Mouse (Mus musculus) kidney, adult 2 months (tissue): ENCODE measurements around the gene Tmem213.

Source experiments
- CTCF ChIP-seq: fragments of 200-500 bp; conservative IDR thresholded peaks from 2 replicates; pipeline ENCODE4 v1.5.1; 2011; ENCODE audit warnings: low read depth, mild to moderate bottlenecking, control low read depth, low read length, moderate library complexity, mixed read lengths; ENCODE audit not compliant: insufficient read depth, insufficient read length
- POLR2A ChIP-seq: fragments of 200-500 bp; IDR thresholded peaks from one replicate; pipeline ENCODE4 v1.6.1; 2011; ENCODE audit warnings: low read depth, low read length, control low read depth

GRCm38 (mm10) chr6:38065122-38065500, 43.9 kb upstream of the Tmem213 start:
- TF ChIP-seq POLR2A (no peak), CTCF (no peak)
